Mouse (Mus musculus): ENCODE measurements around the gene AW549877.

The AW549877 gene

GRCm38 (mm10) chr15:3995448-3996266 is at the start of gene AW549877:
Gene AW549877, minus strand, starts transcription at chr15:3995744.
- ATAC-seq (ENCODE audit: low TSS enrichment): peak; percentile 97

GRCm38 (mm10) chr15:4043032-4043471 is 47.5 kb upstream of the AW549877 start:
- ATAC-seq (ENCODE audit: low TSS enrichment): peak; percentile 60

DNA sequence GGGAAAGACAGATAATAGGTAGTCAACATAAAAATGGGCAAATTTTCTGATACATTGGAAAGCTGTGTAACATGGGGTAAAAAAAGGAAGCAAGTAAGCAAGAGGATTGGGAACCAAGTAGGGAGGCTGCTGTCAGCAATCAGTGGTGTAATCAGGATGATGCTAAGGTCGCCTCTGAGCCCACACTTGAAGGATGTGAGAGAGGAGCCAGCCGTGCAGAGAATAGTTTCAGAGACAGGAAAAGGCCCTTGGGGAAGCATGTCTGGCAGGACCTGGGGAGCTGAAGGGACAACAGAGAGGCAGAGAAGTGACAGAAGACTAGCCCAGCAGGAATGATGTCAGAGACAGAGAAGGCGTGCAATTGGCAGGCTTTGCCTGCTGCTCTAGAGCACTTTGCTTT is 46.9 kb upstream of the AW549877 start:
- ATAC-seq (ENCODE audit: low TSS enrichment): no peak

- no peak for ATAC-seq (ENCODE audit: low TSS enrichment)
These were observed 37.8 kb upstream of the AW549877 start for GRCm38 (mm10) chr15:4033168-4034004.

DNA sequence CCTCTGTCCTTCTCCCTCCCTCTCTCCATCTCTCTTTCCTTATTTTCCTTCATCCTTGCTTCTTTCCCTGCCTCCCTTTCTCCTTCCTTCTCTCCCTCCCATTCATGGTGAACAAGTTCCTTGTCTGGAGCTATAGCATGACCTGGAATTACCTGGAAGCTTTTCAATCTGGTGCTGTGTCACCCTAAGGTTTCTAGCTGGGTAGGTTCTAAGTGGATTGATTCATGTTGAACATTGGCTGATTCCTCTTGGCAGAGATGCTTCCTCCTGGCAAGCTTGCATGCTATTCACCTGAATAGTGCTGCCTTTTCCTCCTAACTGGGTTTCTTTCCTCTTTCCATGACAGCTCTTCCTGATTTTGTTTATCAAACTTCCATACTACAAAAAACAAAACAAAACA is 33.4 kb upstream of the AW549877 start:
- no peak for ATAC-seq (ENCODE audit: low TSS enrichment)

GRCm38 (mm10) chr15:4028411-4028700 is 32.8 kb upstream of the AW549877 start:
- ATAC-seq (ENCODE audit: low TSS enrichment): no peak

GRCm38 (mm10) chr15:4027671-4028410 is 32.3 kb upstream of the AW549877 start:
- no peak for ATAC-seq (ENCODE audit: low TSS enrichment)

DNA sequence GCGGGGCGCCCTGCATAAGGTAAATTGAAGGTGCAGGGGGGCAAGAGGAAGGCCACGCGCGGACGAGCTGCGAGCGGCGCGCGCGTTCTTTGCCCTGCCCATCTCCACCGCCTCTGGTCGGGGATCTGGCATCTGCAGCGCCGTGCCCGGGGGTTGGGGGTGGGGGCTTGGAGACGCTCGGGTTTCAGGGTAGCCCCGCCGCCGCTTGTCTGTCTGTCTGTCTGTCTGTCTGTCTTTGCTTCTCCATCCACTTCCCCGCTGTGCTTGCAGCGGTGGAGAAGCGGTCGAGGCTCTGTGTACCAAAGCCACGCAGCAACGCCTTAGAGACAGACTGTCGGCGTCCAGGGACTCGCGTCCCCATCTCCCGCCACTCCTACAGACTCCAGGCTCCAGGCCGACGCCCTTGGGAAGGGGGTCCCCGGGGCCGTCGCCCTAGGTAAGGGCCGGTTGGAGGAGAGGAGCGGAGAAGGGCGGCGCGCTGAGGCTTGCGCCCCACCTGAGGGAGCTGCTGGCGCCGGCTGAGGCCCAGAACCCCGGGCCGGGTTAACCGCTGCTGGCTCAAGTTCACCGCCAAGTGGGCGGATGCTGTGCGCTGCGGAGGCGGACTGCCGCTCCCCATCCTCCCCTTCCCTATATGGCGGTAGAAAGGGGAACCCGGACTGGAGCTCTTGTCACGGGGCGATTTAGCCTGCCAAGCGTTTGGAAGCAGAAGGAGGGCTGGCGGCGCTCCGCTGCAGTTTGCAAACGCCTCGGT is 31.5 kb upstream of the AW549877 start:
- ATAC-seq (ENCODE audit: low TSS enrichment): peak; percentile 66

DNA sequence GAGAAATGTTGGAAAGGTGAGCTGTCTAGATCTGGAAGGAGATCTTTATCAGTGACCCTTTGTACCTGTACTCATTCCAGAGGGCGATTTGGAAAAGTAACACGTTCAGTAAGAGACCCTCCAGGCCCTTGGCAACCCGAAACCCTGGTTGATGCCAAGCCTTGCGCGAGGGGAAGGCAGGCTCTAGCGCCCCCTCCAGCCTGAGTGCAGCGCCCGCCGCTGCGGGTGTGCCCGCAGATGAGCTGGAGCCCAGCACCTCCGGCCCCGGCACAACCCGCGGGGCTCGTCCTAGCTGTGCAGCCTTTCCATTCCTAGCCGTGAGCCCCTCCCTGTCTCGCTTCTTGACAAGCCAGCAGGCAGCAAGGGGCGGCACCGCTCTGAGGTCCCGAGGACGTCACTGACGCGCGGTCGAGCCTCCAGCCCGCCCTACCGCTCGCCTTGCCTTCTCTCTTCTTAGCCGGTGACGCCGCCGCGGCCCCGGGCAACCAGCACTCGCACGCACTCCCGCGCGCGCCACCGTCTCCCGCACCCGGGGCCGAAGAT is 30.8 kb upstream of the AW549877 start, which contains the start of gene Oxct1:
TSS of gene Oxct1 (plus strand) at position 153 of the 543 bp plus-strand sequence.
- peak; percentile 88 for ATAC-seq (ENCODE audit: low TSS enrichment)

DNA sequence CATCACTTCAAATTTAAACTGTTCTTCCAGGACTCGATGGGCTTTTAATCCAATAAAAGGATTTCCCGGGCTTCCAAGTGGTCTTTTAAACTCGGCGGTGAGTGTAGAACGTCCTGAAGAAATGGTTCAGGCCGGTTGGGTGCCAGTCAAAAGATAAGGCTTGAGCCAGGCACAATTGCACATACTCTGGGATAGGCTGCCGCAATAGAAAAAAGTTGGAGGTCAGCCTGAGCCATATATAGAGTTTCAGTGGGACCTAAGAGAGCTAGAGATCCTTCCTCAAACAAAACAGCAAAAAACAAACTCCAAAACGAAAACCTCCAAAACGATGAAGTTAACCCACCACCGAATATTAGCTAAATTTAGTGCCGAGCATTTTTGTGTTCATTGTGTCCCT is 30.0 kb upstream of the AW549877 start:
- ATAC-seq (ENCODE audit: low TSS enrichment): no peak

DNA sequence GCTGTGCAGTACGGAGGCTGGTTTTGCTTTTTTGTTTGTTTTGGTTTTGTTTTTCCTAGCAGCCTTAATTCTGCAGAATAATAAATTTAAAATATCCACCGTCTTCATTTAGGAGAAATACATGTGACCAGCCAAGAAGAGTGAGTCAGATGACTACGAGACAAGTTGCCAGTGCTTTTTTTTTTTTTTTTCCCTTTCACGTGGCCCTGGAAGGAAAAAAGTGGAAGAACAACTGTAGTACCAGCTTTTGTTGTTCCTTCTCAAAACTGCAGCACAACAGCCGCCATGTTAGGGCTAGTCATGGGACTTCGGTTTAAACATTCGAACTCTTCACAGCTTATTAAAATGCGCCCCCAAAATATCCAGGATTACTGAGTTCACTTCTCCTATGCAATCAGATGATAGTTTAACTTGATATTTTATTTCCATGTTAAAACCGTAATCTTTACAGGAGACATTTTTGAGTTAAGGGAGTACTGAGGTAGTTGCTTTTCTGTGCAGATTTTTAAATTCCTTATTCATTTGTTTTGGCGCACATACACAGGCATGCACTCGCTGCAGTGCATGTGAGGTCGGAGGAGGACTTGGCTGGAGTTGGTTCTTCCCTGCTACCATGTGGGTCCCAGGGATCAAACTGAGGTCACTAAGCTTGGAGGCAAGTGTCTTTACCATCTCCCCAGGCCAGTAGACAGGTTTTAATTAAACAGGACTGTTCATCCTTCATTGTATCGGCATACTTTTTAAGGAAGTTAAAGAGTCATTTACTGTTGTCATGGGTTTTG is 29.4 kb upstream of the AW549877 start:
- ATAC-seq (ENCODE audit: low TSS enrichment): no peak

GRCm38 (mm10) chr15:4023747-4024146 is 28.2 kb upstream of the AW549877 start:
- ATAC-seq (ENCODE audit: low TSS enrichment): no peak

DNA sequence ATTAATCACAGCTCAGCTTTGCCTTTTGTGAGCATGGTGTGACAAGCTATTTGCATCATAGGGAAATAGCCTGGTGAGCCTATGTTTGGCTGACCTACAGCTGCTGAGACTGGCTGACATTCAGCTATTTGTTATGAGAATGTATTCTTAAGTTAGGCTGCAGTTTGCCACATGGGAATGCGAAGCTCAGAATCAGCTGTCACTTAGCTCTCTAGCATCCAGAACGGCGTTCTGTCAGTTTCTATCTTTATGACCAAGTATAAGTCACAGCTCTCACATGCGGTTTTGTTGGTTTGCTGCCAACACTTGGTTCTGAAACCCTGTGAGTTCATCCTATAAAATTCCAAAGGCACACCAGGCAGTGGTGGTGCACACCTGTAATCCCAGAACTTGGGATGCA is 25.2 kb upstream of the AW549877 start:
- ATAC-seq (ENCODE audit: low TSS enrichment): peak; percentile 52

DNA sequence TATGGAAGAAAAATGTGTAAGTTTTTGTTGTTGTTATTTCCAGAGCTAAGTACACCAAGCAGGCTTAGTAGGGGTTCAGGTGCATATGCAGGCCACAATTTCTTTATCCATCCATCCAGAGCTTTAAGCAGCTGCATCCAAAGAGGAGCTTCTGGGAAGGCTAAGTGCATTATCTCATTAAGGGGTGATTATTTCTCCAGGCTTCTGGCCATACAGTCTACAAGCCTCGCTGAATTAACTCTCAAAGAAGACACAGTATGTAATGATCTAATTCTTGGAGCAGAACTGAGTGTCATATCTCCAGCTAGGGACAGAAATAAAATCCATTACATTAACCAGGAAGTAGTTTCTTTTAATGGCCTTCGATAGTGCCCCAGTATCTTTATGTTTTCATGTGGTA is 18.3 kb upstream of the AW549877 start:
- ATAC-seq (ENCODE audit: low TSS enrichment): no peak

- no peak for ATAC-seq (ENCODE audit: low TSS enrichment)
These were observed 5.0 kb upstream of the AW549877 start for GRCm38 (mm10) chr15:4000536-4000935.

DNA sequence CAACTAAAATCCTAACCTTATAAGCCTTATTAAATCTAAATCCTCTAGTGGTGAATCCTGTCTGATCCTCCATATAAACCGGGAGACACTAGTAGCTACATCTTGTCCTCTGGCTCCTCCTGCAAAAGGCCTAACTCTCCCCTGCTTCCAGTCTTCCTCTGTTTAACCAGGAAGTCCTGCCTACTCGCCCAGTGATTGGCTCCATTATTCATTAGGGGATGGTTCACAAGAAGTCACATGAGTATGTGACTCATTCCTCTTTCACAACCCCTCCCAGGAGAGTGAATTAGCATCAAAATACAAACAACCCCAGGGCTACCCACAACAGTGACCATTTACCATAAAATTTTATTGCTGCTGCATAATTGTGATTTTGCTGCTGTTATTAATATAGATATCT is 3.6 kb upstream of the AW549877 start:
- ATAC-seq (ENCODE audit: low TSS enrichment): no peak

DNA sequence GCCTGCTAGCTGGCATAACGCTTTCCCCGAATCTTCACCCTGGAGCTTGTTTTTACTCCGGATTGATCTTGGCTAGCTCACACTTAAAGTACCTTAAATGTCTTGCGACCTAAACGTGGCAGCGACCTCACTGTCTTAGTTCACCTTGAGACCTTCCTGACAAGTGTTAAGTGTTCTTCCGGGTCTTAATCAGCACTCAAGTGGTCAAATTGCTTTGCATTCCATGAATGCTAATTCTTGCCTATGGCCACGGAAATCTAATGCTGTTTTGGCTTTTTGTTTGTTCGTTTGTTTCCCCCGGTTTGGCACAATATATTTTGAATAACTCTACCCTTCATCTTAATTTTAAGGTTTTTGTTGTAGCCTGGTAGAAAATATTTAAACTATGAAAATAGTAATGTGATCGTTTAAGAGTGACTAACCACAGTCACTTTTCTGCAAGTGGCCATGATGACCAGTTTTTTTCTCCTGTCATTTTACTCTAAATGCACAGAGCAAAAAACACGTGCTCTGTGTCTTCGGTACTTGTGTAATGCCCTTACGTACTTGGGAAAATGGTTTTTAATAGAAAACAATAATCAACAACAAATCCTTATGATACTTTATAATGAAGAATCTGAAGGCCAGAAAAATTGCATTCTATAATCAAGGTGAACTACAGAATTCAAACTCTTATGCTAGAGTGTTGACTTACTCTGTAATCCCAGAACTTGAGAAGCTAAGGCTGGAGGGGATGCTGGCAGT is 895 bp upstream of the AW549877 start:
- no peak for ATAC-seq (ENCODE audit: low TSS enrichment)

GRCm38 (mm10) chr15:3994852-3995447 is 594 bp downstream of the AW549877 start:
- no peak for ATAC-seq (ENCODE audit: low TSS enrichment)

DNA sequence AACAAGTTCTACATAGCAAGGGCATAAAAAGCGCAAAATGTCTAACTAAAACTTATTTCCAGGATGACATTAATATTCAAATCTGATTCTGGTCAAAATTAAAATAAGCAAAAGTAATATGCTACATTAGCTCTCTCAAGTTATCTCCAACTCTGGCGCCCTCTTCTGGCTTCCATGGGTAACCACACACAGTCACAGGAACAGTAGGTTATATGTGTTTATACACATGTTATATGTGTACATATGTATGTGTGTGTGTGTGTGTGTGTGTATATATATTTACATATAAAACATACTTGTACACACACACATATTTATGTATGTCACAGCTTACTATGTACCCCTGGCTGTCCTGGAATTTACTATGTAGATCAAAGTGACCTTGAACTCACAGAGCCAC is 7.6 kb downstream of the AW549877 start:
- ATAC-seq (ENCODE audit: low TSS enrichment): no peak
